Comparison of ENCODE assay signal across 20 mouse cellular contexts in genomic region chr15:12760747-12761146, GRCm38 (mm10). TPM values are rescaled to one million over a fixed set of nuclear protein-coding genes. Genes with fewer than 3 reads are reported as not detected.
DNase-seq lines count a peak whose midpoint lies in the region; ATAC-seq and TF ChIP-seq lines count a peak whose summit lies in the region.
"Had no signal": no experiment of that assay in that cellular context is flagged by ENCODE, and none has a peak within 500 bp of the region (broad histone marks: within the 10 kb centered on the region; RNA-seq: fewer than 3 reads in every experiment).

No protein-coding gene starts in this region.

- no peak overlapping the region for H3K4me3 ChIP-seq in cerebellum, adult 2 months (replicated peaks; ENCODE audit: insufficient read depth, low read depth, low read length)
- no peak overlapping the region for H3K4me3 ChIP-seq in heart, embryonic 13.5 days
- no peak overlapping the region for H3K4me3 ChIP-seq in heart, embryonic 10.5 days
- H3K4me3 ChIP-seq in midbrain, embryonic 14.5 days (replicated peaks; ENCODE audit: low read depth, low read length) = no peak overlapping the region
- H3K4me3 ChIP-seq: embryonic facial prominence, embryonic 15.5 days; erythroblast, embryonic 14.5 days; forebrain, embryonic 10.5 days; hindbrain, embryonic 10.5 days; intestine, embryonic 15.5 days; kidney, embryonic 15.5 days had no signal

- H3K27ac ChIP-seq in cerebellum, adult 2 months (ENCODE audit: insufficient read depth, low read length) = no peak overlapping the region
- peak overlapping the region; percentile 65 for H3K27ac ChIP-seq in heart, embryonic 13.5 days (replicated peaks)
- H3K27ac ChIP-seq in heart, embryonic 10.5 days = no peak overlapping the region
- no peak overlapping the region for H3K27ac ChIP-seq in midbrain, embryonic 14.5 days (replicated peaks; ENCODE audit: low read depth, low read length)
- H3K27ac ChIP-seq: embryonic facial prominence, embryonic 15.5 days; forebrain, embryonic 10.5 days; hindbrain, embryonic 10.5 days; hindbrain, embryonic 14.5 days; intestine, embryonic 15.5 days; kidney, embryonic 15.5 days had no signal

- H3K9ac ChIP-seq in heart, embryonic 13.5 days = no peak overlapping the region
- H3K9ac ChIP-seq in midbrain, embryonic 14.5 days (replicated peaks; ENCODE audit: low read length) = no peak overlapping the region
- H3K9ac ChIP-seq: embryonic facial prominence, embryonic 15.5 days; hindbrain, embryonic 14.5 days; intestine, embryonic 15.5 days; kidney, embryonic 15.5 days had no signal

- H3K4me1 ChIP-seq in cerebellum, adult 2 months (ENCODE audit: control insufficient read depth, insufficient read depth, low read length) = no peaks in the 10 kb centered on the region
- peaks cover 45% of the 10 kb centered on the region for H3K4me1 ChIP-seq in heart, embryonic 13.5 days
- peaks cover 18% of the 10 kb centered on the region for H3K4me1 ChIP-seq in heart, embryonic 10.5 days
- H3K4me1 ChIP-seq in midbrain, embryonic 14.5 days (ENCODE audit: control insufficient read depth, insufficient read depth, low read length) = no peaks in the 10 kb centered on the region
- H3K4me1 ChIP-seq: intestine, embryonic 15.5 days had no signal

- H3K9me3 ChIP-seq in heart, embryonic 13.5 days = no peaks in the 10 kb centered on the region
- H3K9me3 ChIP-seq in heart, embryonic 10.5 days = no peaks in the 10 kb centered on the region
- H3K9me3 ChIP-seq in midbrain, embryonic 14.5 days (ENCODE audit: control insufficient read depth, low read length) = no peaks in the 10 kb centered on the region
- H3K9me3 ChIP-seq: embryonic facial prominence, embryonic 15.5 days; forebrain, embryonic 10.5 days; hindbrain, embryonic 10.5 days; intestine, embryonic 15.5 days; kidney, embryonic 15.5 days had no signal

- DNase-seq in cerebellum, postnatal 10 days = peak; percentile 27 to 29
- no peak for DNase-seq in cerebellum, adult 2 months
- no peak for DNase-seq in heart, embryonic 10.5 days (ENCODE audit: low spot score)
- peak; percentile 19 for DNase-seq in brain, embryonic 14.5 days (ENCODE audit: low read depth)
- no peak for DNase-seq in midbrain, embryonic 14.5 days
- no peak for DNase-seq in right cerebral cortex, adult 18-20 months
- DNase-seq: adrenal gland, postnatal 14 days; cerebellum, adult 18-20 months; embryo, embryonic 11 days; gastrocnemius, postnatal 36 days; kidney, adult 2 months had no signal

- H3K4me2 ChIP-seq in heart, embryonic 13.5 days = no peak overlapping the region
- no peak overlapping the region for H3K4me2 ChIP-seq in midbrain, embryonic 14.5 days (ENCODE audit: low read length)
- H3K4me2 ChIP-seq: embryonic facial prominence, embryonic 15.5 days; hindbrain, embryonic 14.5 days; intestine, embryonic 15.5 days; kidney, embryonic 15.5 days had no signal

- TF ChIP-seq POLR2A in cerebellum, adult 2 months (IDR thresholded peaks at IDR 0.05; ENCODE audit: borderline replicate concordance, insufficient read depth, low read length) = no peak
- no peak for TF ChIP-seq POLR2A in brain, embryonic 14.5 days (IDR thresholded peaks at IDR 0.05; ENCODE audit: borderline replicate concordance, extremely low read depth, insufficient read depth, insufficient read length, poor library complexity, severe bottlenecking)

- TF ChIP-seq CTCF in cerebellum, adult 2 months (IDR thresholded peaks at IDR 0.05; ENCODE audit: borderline replicate concordance, insufficient read depth, low read depth, low read length) = no peak
- no peak for TF ChIP-seq CTCF in brain, embryonic 14.5 days (IDR thresholded peaks at IDR 0.05; ENCODE audit: borderline replicate concordance, extremely low read depth, insufficient read depth, insufficient read length)

- no peaks in the 10 kb centered on the region for H3K36me3 ChIP-seq in heart, embryonic 13.5 days
- H3K36me3 ChIP-seq in heart, embryonic 10.5 days = no peaks in the 10 kb centered on the region
- no peaks in the 10 kb centered on the region for H3K36me3 ChIP-seq in midbrain, embryonic 14.5 days (ENCODE audit: control insufficient read depth, insufficient read depth, low read length)
- H3K36me3 ChIP-seq: embryonic facial prominence, embryonic 15.5 days; forebrain, embryonic 10.5 days; hindbrain, embryonic 10.5 days; intestine, embryonic 15.5 days; kidney, embryonic 15.5 days had no signal

- no peak for ATAC-seq in heart, embryonic 13.5 days (ENCODE audit: extremely low read depth, insufficient number of reproducible peaks, low FRiP score, low TSS enrichment)
- no peak for ATAC-seq in midbrain, embryonic 14.5 days (ENCODE audit: low FRiP score, low TSS enrichment)
- ATAC-seq: forebrain, embryonic 14.5 days; intestine, embryonic 15.5 days had no signal

- 56% methylated on average over 6 of the region's 6 CpGs for WGBS in cerebellum, adult 2 months
- WGBS in heart, embryonic 13.5 days = 71% methylated on average over 6 of the region's 6 CpGs
- 90% methylated on average over 6 of the region's 6 CpGs for WGBS in heart, embryonic 10.5 days
- WGBS in midbrain, embryonic 14.5 days = 84% methylated on average over 6 of the region's 6 CpGs

- H3K27me3 ChIP-seq in cerebellum, adult 2 months (ENCODE audit: control insufficient read depth, insufficient read depth, low read length) = no peaks in the 10 kb centered on the region
- H3K27me3 ChIP-seq in heart, embryonic 13.5 days (replicated peaks) = 0 out of 2 replicates have a peak, but pooled peaks cover 3% of the 10 kb centered on the region
- H3K27me3 ChIP-seq in heart, embryonic 10.5 days (ENCODE audit: insufficient read depth, poor library complexity, severe bottlenecking) = no peaks in the 10 kb centered on the region
- H3K27me3 ChIP-seq in midbrain, embryonic 14.5 days (ENCODE audit: control insufficient read depth, insufficient read depth, low read length) = no peaks in the 10 kb centered on the region
- H3K27me3 ChIP-seq: embryonic facial prominence, embryonic 15.5 days; intestine, embryonic 15.5 days; kidney, embryonic 15.5 days had no signal

RNA-seq across cellular contexts. Expression of gene Pdzd2, which starts 21.0 kb away (rescaled TPM):
- 5.3 and 6.3 TPM in 2 replicates for polyA plus RNA-seq in cerebellum, adult 2 months (2012; rRNA removed)
- 11.9 and 14.5 TPM in 2 replicates for polyA plus RNA-seq in heart, embryonic 13.5 days (2015; fragmentation: Nextera tagmentation; extraction: Ambion mirVana)
- polyA plus RNA-seq in heart, embryonic 10.5 days (2016; fragmentation: Nextera tagmentation; extraction: Ambion mirVana) = 7.3 and 10.7 TPM in 2 replicates
- 3.6 and 7.7 TPM in 2 replicates for polyA plus RNA-seq in brain, embryonic 14.5 days (2012; rRNA removed)
- polyA plus RNA-seq in midbrain, embryonic 14.5 days (2014; fragmentation: Nextera tagmentation; extraction: Ambion mirVana) = 9.8 and 11.2 TPM in 2 replicates

Comparison
In these comparisons a context has a peak if more than half of its experiments do, and no peak if none do; other contexts are left out.
1. DNase-seq: peak in cerebellum, postnatal 10 days (2 of 2) and brain, embryonic 14.5 days (single experiment); none in cerebellum, adult 2 months (0 of 2), heart, embryonic 10.5 days (single experiment), midbrain, embryonic 14.5 days (single experiment) and right cerebral cortex, adult 18-20 months (single experiment).